9 mouse cellular contexts compared by ENCODE assay signal in the genomic region with DNA sequence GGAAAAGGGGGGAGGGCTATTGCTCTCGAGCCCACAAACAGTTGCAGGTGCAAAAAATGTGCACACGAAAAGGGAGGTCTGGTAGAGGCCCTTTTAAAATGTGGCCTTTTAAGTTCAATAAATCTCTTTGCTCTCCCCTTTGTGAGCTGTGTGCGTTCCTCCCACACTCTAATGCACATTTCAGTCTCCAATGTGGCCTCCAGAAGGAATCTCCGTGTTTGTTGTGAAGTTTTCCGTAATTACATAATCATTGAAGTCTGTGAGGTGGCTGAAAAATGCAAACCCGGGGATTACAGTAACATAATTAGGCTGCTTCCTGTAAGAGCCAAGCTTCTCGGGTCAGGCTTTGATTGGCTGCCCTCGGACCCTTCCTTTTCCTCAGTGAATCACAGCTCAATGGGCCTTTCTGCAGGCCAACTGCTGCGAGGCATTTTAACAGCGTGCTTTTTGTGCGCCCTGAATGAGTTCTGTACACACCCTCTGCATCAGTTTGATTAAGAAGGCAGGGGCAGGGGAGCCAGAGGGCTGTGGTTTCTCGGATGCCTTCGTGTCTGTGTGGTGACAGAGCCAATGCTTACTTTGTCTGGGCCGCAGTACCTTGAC.
DNase-seq lines count a peak whose midpoint lies in the region; ATAC-seq and TF ChIP-seq lines count a peak whose summit lies in the region.
"Had no signal": no experiment of that assay in that cellular context is flagged by ENCODE, and none has a peak within 500 bp of the region (broad histone marks: within the 10 kb centered on the region; RNA-seq: fewer than 3 reads in every experiment).

No protein-coding gene starts in this region.

- WGBS in lung, postnatal 0 days: 41% methylated on average over 14 of the region's 14 CpGs
- WGBS in limb, embryonic 12.5 days: 20% methylated on average over 14 of the region's 14 CpGs
- WGBS in cerebellum, adult 2 months: 33% methylated on average over 14 of the region's 14 CpGs

- no peak for TF ChIP-seq EP300 in lung, postnatal 0 days (IDR thresholded peaks at IDR 0.05)

- no peak for TF ChIP-seq CTCF in lung, postnatal 0 days (IDR thresholded peaks at IDR 0.05)
- no peak for TF ChIP-seq CTCF in embryonic fibroblast, embryonic 13.5 days (IDR thresholded peaks at IDR 0.05; ENCODE audit: borderline replicate concordance, insufficient read depth, low read length)
- no peak for TF ChIP-seq CTCF in cerebellum, adult 2 months (IDR thresholded peaks at IDR 0.05; ENCODE audit: borderline replicate concordance, insufficient read depth, low read depth, low read length)

- H3K4me3 ChIP-seq in lung, postnatal 0 days (ENCODE audit: low read depth, low read length): no peak overlapping the region
- no peak overlapping the region for H3K4me3 ChIP-seq in embryonic fibroblast, embryonic 13.5 days (ENCODE audit: insufficient read depth, low read length)
- H3K4me3 ChIP-seq in limb, embryonic 12.5 days (replicated peaks): no peak overlapping the region
- no peak overlapping the region for H3K4me3 ChIP-seq in cerebellum, adult 2 months (replicated peaks; ENCODE audit: insufficient read depth, low read depth, low read length)
- H3K4me3 ChIP-seq: liver, embryonic 15.5 days had no signal

- no peak overlapping the region for H3K27ac ChIP-seq in lung, postnatal 0 days (ENCODE audit: low read length)
- peak overlapping the region; percentile 5; the same call in 1 of the 2 replicates for H3K27ac ChIP-seq in embryonic fibroblast, embryonic 13.5 days (ENCODE audit: insufficient read depth, low read length)
- peak overlapping the region; percentile 59; the same call in 1 of the 2 replicates for H3K27ac ChIP-seq in limb, embryonic 12.5 days
- H3K27ac ChIP-seq in cerebellum, adult 2 months (ENCODE audit: insufficient read depth, low read length): no peak overlapping the region
- H3K27ac ChIP-seq: liver, embryonic 15.5 days had no signal

- no peaks in the 10 kb centered on the region for H3K36me3 ChIP-seq in lung, postnatal 0 days (ENCODE audit: insufficient read depth, low read length)
- no peaks in the 10 kb centered on the region for H3K36me3 ChIP-seq in limb, embryonic 12.5 days
- H3K36me3 ChIP-seq: liver, embryonic 15.5 days had no signal

- H3K27me3 ChIP-seq in lung, postnatal 0 days (replicated peaks; ENCODE audit: insufficient read depth, low read length): no peaks in the 10 kb centered on the region
- no peaks in the 10 kb centered on the region for H3K27me3 ChIP-seq in limb, embryonic 12.5 days
- H3K27me3 ChIP-seq in cerebellum, adult 2 months (ENCODE audit: control insufficient read depth, insufficient read depth, low read length): no peaks in the 10 kb centered on the region
- H3K27me3 ChIP-seq: liver, embryonic 15.5 days had no signal

- H3K9me3 ChIP-seq in lung, postnatal 0 days (ENCODE audit: low read length): no peaks in the 10 kb centered on the region
- no peaks in the 10 kb centered on the region for H3K9me3 ChIP-seq in limb, embryonic 12.5 days
- H3K9me3 ChIP-seq: liver, embryonic 15.5 days had no signal

- peak; percentile 12 for DNase-seq in lung, postnatal 0 days (ENCODE audit: low spot score)
- no peak for DNase-seq in lung, postnatal 14 days
- peak; percentile 0 for DNase-seq in retina, postnatal 7 days (ENCODE audit: low read depth, low spot score)
- DNase-seq in layer of hippocampus, adult 9-10 months (ENCODE audit: low spot score): no peak
- DNase-seq in cerebellum, adult 2 months: no peak
- DNase-seq in ovary, adult 18-20 months (ENCODE audit: low spot score): no peak

- no peak overlapping the region for H3K4me2 ChIP-seq in lung, postnatal 0 days (replicated peaks; ENCODE audit: low read depth, low read length)
- H3K4me2 ChIP-seq in limb, embryonic 12.5 days: peak overlapping the region; percentile 34
- H3K4me2 ChIP-seq: liver, embryonic 15.5 days had no signal

- ATAC-seq in lung, postnatal 0 days: no peak
- 0 out of 2 replicates have a peak, but pooled peaks have one; percentile 26 for ATAC-seq in limb, embryonic 12.5 days (ENCODE audit: insufficient number of reproducible peaks, insufficient read depth, low FRiP score, low TSS enrichment, low read depth)

- no peak overlapping the region for H3K9ac ChIP-seq in lung, postnatal 0 days (replicated peaks; ENCODE audit: low read depth)
- no peak overlapping the region for H3K9ac ChIP-seq in limb, embryonic 12.5 days (replicated peaks)
- H3K9ac ChIP-seq: liver, embryonic 15.5 days had no signal

- H3K4me1 ChIP-seq in lung, postnatal 0 days (ENCODE audit: insufficient read depth, low read depth, low read length): peaks cover 4% of the 10 kb centered on the region; the same call in 1 of the 2 replicates
- H3K4me1 ChIP-seq in embryonic fibroblast, embryonic 13.5 days (ENCODE audit: control insufficient read depth, insufficient read depth, low read length): no peaks in the 10 kb centered on the region; the same call in 1 of the 2 replicates
- H3K4me1 ChIP-seq in limb, embryonic 12.5 days (replicated peaks): peaks cover 11% of the 10 kb centered on the region
- H3K4me1 ChIP-seq in cerebellum, adult 2 months (ENCODE audit: control insufficient read depth, insufficient read depth, low read length): no peaks in the 10 kb centered on the region
- H3K4me1 ChIP-seq: liver, embryonic 15.5 days had no signal

- no peak for TF ChIP-seq POLR2A in embryonic fibroblast, embryonic 13.5 days (IDR thresholded peaks at IDR 0.05; ENCODE audit: low read depth, low read length)
- TF ChIP-seq POLR2A in cerebellum, adult 2 months (IDR thresholded peaks at IDR 0.05; ENCODE audit: borderline replicate concordance, insufficient read depth, low read length): no peak

Comparison
In these comparisons a context has a peak if more than half of its experiments do, and no peak if none do; other contexts are left out.
1. DNase-seq: peak in lung, postnatal 0 days (single experiment) and retina, postnatal 7 days (single experiment); none in lung, postnatal 14 days (single experiment), layer of hippocampus, adult 9-10 months (single experiment), cerebellum, adult 2 months (0 of 2) and ovary, adult 18-20 months (single experiment).
2. H3K27ac ChIP-seq: peak in embryonic fibroblast, embryonic 13.5 days (single experiment) and limb, embryonic 12.5 days (single experiment); none in lung, postnatal 0 days (single experiment) and cerebellum, adult 2 months (single experiment).